Mouse (Mus musculus) spleen, adult 2 months (tissue): ENCODE measurements around the gene Plxna4.

Source experiments
- CTCF ChIP-seq: fragments of 200-500 bp; IDR thresholded peaks from 2 replicates; pipeline ENCODE4 v1.5.1; 2011; ENCODE audit warnings: mild to moderate bottlenecking, inconsistent platforms; ENCODE audit not compliant: insufficient read depth, insufficient read length, insufficient replicate concordance; ENCODE audit errors: extremely low read depth
- POLR2A ChIP-seq: fragments of 200-500 bp; IDR thresholded peaks from 2 replicates; pipeline ENCODE4 v1.6.1; 2011; ENCODE audit warnings: low read depth, low read length, inconsistent platforms

DNA sequence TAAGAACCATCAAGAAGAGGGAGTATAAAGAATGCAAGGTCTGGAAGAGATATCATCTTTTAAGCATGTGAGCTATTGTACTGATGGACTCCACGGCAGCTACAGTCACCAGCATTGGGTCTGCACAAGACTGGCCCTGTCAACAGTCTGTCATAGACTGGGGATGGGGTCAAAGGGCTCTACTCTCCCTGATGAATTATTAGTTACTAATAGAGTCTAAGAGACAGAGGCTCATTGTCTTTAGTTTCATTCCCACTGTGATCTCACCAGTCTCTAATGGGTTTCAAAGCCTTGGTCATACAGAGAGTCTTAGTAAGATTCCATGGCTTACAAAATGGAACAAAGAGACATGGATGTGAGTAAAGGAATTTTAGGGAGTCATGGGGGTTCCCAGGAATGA, 467.1 kb downstream of the Plxna4 start:
- TF ChIP-seq CTCF (no peak), POLR2A (no peak)
